Mouse (Mus musculus) embryo, embryonic 10.5 days (tissue): ENCODE measurements around the gene Unc119b.
"Not testable (repeated sequence)": the region's sequence is repeated elsewhere in the genome, so short reads cannot be mapped to it uniquely, and the experiment has no call there.

Experiments used
- DNase-seq: peaks from one replicate; pipeline ENCODE4 v3.0.0-alpha.2; 2015; ENCODE audit warnings: low spot score

The Unc119b gene

GRCm38 (mm10) chr5:115133358-115134066 lies 1.3 kb downstream of the Unc119b start:
- no peak for DNase-seq

- no peak for DNase-seq
Measured at GRCm38 (mm10) chr5:115132465-115132864, 2.3 kb downstream of the Unc119b start.

GRCm38 (mm10) chr5:115129328-115129727 lies 5.4 kb downstream of the Unc119b start:
- DNase-seq = no peak

- DNase-seq = no peak
Measured at GRCm38 (mm10) chr5:115127421-115128179, 7.2 kb downstream of the Unc119b start.

- DNase-seq = no peak
Measured at GRCm38 (mm10) chr5:115126578-115127312, 8.0 kb downstream of the Unc119b start.

- DNase-seq = peak; percentile 84
Measured at GRCm38 (mm10) chr5:115125211-115125871, 9.4 kb downstream of the Unc119b start.

GRCm38 (mm10) chr5:115124690-115125089 lies 10.1 kb downstream of the Unc119b start:
- no peak for DNase-seq

GRCm38 (mm10) chr5:115120978-115121377 lies 13.8 kb downstream of the Unc119b start:
- no peak for DNase-seq

- peak; percentile 89 for DNase-seq
Measured at GRCm38 (mm10) chr5:115118961-115119570, 15.7 kb downstream of the Unc119b start, which contains the start of gene Acads. Gene Acads, minus strand, starts transcription at chr5:115119346.

- no peak for DNase-seq
Measured at GRCm38 (mm10) chr5:115117467-115117866, 17.3 kb downstream of the Unc119b start.

GRCm38 (mm10) chr5:115116426-115116825 lies 18.3 kb downstream of the Unc119b start:
- no peak for DNase-seq

GRCm38 (mm10) chr5:115114501-115114900 lies 20.3 kb downstream of the Unc119b start:
- DNase-seq = no peak

GRCm38 (mm10) chr5:115113244-115113643 lies 21.5 kb downstream of the Unc119b start:
- no peak for DNase-seq

- no peak for DNase-seq
Measured at GRCm38 (mm10) chr5:115111156-115111555, 23.6 kb downstream of the Unc119b start.

GRCm38 (mm10) chr5:115103253-115103652 lies 31.5 kb downstream of the Unc119b start:
- DNase-seq = not testable (repeated sequence)

GRCm38 (mm10) chr5:115102231-115102630 lies 32.5 kb downstream of the Unc119b start:
- DNase-seq = no peak

GRCm38 (mm10) chr5:115100473-115100872 lies 34.3 kb downstream of the Unc119b start:
- DNase-seq = no peak

- DNase-seq = no peak
Measured at GRCm38 (mm10) chr5:115099991-115100390, 34.8 kb downstream of the Unc119b start.

- no peak for DNase-seq
Measured at GRCm38 (mm10) chr5:115099530-115099929, 35.2 kb downstream of the Unc119b start.

GRCm38 (mm10) chr5:115098195-115098594 lies 36.6 kb downstream of the Unc119b start, which contains the start of gene Gm10401:
Gene Gm10401, minus strand, starts transcription at chr5:115098295.
- no peak for DNase-seq

- no peak for DNase-seq
Measured at GRCm38 (mm10) chr5:115091776-115092175, 43.0 kb downstream of the Unc119b start.
